Mouse (Mus musculus) spleen, adult 2 months (tissue): ENCODE results near the gene Parvb. TPM values are rescaled to one million over a fixed set of nuclear protein-coding genes. Genes with fewer than 3 reads are reported as not detected.

Experiments
- DNase-seq, 2 experiments: peaks; one replicate each; pipeline versions ENCODE4 v3.0.0 to v3.0.0-alpha.2; 2012 to 2021; ENCODE audit warnings: low spot score in 2 of 2, low read depth in 1 of 2
- H3K27ac ChIP-seq: fragments of 200-500 bp; 2 replicates; pipeline ENCODE4 v1.5.1; 2012; ENCODE audit warnings: low read length, inconsistent platforms; ENCODE audit not compliant: insufficient read depth
- H3K27me3 ChIP-seq: fragments of 200-500 bp; 2 replicates; pipeline ENCODE4 v1.6.1; 2012; ENCODE audit warnings: mild to moderate bottlenecking, moderate library complexity, low read length, inconsistent platforms; ENCODE audit not compliant: control insufficient read depth, insufficient read depth
- H3K36me3 ChIP-seq: fragments of 200-500 bp; 2 replicates; pipeline ENCODE4 v1.6.1; 2012; ENCODE audit warnings: mild to moderate bottlenecking, low read length, inconsistent platforms; ENCODE audit not compliant: control insufficient read depth, insufficient read depth
- H3K4me1 ChIP-seq: fragments of 200-500 bp; 2 replicates; pipeline ENCODE4 v1.6.1; 2011; ENCODE audit warnings: inconsistent platforms; ENCODE audit not compliant: control insufficient read depth, insufficient read depth, insufficient read length
- H3K4me3 ChIP-seq: fragments of 200-500 bp; 2 replicates; pipeline ENCODE4 v1.5.1; 2011; ENCODE audit warnings: mild to moderate bottlenecking, inconsistent platforms; ENCODE audit not compliant: insufficient read depth, insufficient read length; ENCODE audit errors: extremely low read depth
- CTCF ChIP-seq: fragments of 200-500 bp; IDR thresholded peaks from 2 replicates; pipeline ENCODE4 v1.5.1; 2011; ENCODE audit warnings: mild to moderate bottlenecking, inconsistent platforms; ENCODE audit not compliant: insufficient read depth, insufficient read length, insufficient replicate concordance; ENCODE audit errors: extremely low read depth
- POLR2A ChIP-seq: fragments of 200-500 bp; IDR thresholded peaks from 2 replicates; pipeline ENCODE4 v1.6.1; 2011; ENCODE audit warnings: low read depth, low read length, inconsistent platforms
- WGBS: fragments of 180-500 bp; shearing (Covaris S2); methylation state at CpG from one replicate; pipeline ENCODE4 v1.1.7; 2018; 5-methylcytosine and 5-hydroxymethylcytosine counted together
- polyA plus RNA-seq: library from polyadenylated mRNA; depleted of rRNA; stranded (reverse); fragments of >200 nt; gene quantifications from 2 replicates; pipeline ENCODE4 v1.2.3, GENCODE M21; 2012

Gene Parvb
- polyA plus RNA-seq, 1 experiment: 39.9 TPM

DNA sequence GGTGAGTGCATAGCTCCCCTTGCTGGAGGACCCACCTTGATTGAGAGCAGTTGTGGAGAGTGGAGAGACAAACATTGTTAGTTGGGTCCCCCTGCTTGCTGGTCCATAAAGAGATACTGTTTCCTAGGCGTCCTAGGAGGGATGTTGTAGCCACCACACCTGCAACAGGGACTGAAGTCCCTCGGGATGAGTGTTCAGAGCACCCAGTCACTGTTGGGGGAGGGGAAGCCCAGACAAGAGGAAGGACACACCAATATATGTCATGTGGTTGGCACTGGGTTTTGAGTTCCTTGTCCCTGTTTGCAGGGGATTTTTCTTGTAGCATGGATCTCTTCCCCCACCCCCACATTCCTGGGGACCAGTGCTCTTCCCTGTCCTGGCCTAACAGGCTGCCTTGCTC, 109.1 kb downstream of the Parvb start:
- Histone ChIP-seq H3K36me3 (peaks cover 30% of the 10 kb centered on the region), H3K4me3 (no peak overlapping the region), H3K27ac (no peak overlapping the region), H3K27me3 (no peaks in the 10 kb centered on the region), H3K4me1 (no peaks in the 10 kb centered on the region; the same call in 1 of the 2 replicates)
- no peak for TF ChIP-seq CTCF
- TF ChIP-seq POLR2A: no peak
- peak in 1 of 2 experiments; percentile 11 for DNase-seq
- WGBS: 26% methylated on average over 2 of the region's 2 CpGs

DNA sequence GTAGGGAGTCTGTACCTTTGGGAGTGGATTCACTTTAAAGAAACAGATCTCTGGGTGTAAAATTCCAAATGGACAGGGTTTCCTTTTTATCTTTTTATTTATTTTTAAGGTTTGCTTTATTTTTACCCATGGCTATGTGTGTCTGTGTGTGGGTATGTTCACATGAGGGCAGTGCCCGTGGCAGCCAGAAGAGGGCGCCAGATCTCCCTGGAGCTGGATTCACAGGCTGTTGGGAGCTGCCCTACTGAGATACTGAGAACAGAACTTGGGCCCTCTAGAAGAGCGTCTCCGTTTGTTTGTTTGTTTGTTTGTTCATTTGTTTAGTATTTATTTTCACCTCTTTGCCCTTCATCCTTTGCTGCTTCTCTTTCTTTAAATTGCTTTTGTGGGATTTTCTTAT, 116.9 kb downstream of the Parvb start:
- peaks cover 1% of the 10 kb centered on the region; the same call in 1 of the 2 replicates for H3K36me3 ChIP-seq
- DNase-seq: no peak
- no peak overlapping the region for H3K27ac ChIP-seq
- 94% methylated on average over 4 of the region's 4 CpGs for WGBS
- H3K4me3 ChIP-seq: no peak overlapping the region
- H3K27me3 ChIP-seq: no peaks in the 10 kb centered on the region
- TF ChIP-seq CTCF (peak; percentile 34; the same call in 1 of the 2 replicates), POLR2A (no peak)
- H3K4me1 ChIP-seq: peaks cover 3% of the 10 kb centered on the region; the same call in 1 of the 2 replicates

DNA sequence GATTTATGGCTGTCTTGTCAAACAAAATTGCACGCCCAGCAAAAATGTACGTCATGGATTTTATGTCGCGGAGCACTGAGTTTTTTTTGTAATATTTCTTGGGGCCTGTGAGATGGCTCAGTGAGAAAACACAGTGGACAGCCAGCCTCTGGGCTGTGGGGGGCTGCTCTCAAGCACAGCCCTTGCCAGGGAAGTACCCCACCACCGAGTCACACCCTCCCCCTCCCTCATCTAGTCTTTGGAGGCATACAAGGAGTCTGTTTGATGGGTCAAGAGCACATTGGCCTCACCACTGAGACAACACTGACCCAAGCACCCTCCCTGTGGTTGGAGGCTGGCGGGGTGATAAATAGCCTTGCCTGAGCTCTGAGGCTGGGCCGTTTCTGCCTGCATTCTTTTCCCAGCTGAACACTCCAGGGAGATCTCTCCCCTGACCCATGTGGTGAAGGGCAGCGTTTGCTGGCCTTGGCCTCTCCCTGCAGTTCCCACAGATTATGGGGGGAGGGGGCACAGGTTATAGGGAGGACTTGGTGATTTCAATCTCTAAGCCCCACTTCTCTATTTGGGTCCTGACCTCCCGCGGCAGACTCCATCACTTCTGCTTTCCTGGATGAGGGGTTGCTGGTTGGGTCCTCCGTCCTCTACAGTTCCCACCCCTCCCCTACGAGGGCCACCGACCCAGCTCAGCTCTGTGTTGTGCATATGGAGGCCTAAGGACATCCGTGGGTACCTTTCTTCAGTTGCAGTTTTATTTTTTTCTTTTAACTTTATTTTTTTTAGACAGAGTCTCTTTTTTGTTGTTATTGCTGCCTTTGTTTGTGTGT, 118.3 kb downstream of the Parvb start:
- Histone ChIP-seq H3K27ac (0 out of 2 replicates have a peak overlapping the region, but pooled peaks have one; percentile 3), H3K4me3 (no peak overlapping the region), H3K27me3 (no peaks in the 10 kb centered on the region), H3K36me3 (peaks cover 1% of the 10 kb centered on the region; the same call in 1 of the 2 replicates), H3K4me1 (peaks cover 3% of the 10 kb centered on the region; the same call in 1 of the 2 replicates)
- 48% methylated on average over 14 of the region's 14 CpGs for WGBS
- no peak for DNase-seq
- TF ChIP-seq CTCF: no peak
- no peak for TF ChIP-seq POLR2A

DNA sequence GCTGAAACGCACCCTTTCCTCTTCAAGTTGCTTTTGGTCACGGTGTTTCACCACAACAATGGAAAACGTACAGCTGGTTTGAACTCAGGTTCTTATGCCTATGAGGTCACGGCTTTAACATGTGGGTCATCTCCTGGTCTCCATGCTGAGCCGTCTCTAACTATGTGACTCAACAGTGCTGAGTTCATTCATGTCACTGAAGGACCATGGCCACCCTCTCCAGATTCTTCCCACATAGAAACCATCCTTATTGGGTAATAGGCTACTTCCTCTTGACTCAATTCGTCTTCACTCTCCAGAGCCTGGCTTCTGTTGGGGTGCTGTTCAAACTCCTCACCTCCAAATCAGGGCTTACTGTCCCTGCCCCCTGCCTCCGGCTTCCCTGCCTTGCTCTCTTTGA, 119.5 kb downstream of the Parvb start:
- peaks cover 1% of the 10 kb centered on the region; the same call in 1 of the 2 replicates for H3K36me3 ChIP-seq
- no peak overlapping the region for H3K27ac ChIP-seq
- WGBS: 45% methylated on average over 7 of the region's 7 CpGs
- H3K4me3 ChIP-seq: no peak overlapping the region
- H3K4me1 ChIP-seq: peaks cover 3% of the 10 kb centered on the region; the same call in 1 of the 2 replicates
- no peak for DNase-seq
- TF ChIP-seq CTCF (no peak), POLR2A (no peak)
- no peaks in the 10 kb centered on the region for H3K27me3 ChIP-seq

DNA sequence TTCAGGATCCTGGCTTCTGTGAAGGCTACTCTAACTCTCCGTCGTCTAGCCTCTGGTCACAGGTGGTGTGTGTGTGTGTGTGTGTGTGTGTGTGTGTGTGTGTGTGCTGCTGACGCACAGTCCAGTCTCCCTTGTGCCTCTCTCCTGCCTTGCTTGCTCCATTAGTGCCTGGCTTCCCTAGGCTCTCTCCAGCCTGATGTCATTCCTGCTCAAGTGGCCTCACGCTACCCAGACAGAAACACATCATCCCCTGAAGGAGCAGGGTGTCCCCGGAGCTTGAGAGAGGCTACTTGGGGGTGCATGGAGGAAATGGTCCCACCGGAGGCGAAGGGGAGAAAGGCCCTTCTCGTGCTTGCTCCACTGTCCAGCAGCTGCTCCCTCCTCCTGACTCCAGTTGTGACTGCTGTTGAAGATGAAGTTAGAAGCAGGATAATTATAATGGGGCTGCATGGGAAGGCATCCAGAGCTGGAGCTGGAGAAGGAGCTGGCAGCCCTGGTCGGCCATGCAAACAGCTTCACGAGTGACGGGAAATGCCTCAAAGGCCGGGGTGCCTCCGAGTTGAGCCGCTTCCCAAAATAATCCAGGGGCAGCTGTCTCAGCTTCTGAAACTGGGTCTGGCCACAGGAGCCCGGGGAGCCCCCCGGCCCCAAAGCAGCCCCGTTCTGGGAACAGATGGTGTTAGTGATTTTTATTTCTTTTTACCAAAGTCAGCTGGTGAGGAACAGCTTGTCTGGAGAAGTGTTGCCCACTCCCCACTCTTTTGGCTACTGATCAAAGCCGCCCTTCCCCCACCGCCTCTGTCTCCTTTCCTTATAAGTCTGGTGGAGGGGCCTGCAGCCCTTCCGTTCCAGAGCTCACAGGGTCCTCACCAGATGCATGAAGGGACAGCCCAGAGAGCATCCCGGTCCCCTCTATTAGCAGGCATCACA, 120.3 kb downstream of the Parvb start:
- H3K36me3 ChIP-seq: peaks cover under 1% of the 10 kb centered on the region; the same call in 1 of the 2 replicates
- no peak overlapping the region for H3K27ac ChIP-seq
- WGBS: 88% methylated on average over 21 of the region's 21 CpGs
- no peak overlapping the region for H3K4me3 ChIP-seq
- peaks cover 3% of the 10 kb centered on the region; the same call in 1 of the 2 replicates for H3K4me1 ChIP-seq
- TF ChIP-seq CTCF (no peak), POLR2A (no peak)
- no peak for DNase-seq
- H3K27me3 ChIP-seq: no peaks in the 10 kb centered on the region

DNA sequence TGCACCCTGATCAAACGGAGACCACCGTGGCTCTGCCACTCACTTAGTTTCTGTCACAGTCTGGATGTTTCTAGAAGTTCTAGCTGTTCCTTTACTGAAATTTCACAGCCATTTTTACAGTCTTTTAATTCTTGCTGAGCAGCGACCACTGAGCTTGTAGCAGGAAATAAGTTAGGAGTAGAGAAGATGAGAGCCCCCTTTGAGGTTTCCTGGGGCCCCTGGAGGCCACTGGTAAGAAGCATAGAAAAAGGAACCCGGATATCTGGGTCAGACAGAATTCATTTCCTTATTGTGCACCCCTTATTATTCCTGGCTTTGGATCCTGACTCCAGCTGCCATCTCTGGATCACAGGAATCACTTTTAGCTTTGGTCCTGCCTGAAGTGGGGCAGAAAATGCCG, 123.2 kb downstream of the Parvb start:
- 9% methylated on average over 5 of the region's 5 CpGs for WGBS
- Histone ChIP-seq H3K4me3 (no peak overlapping the region), H3K27ac (no peak overlapping the region), H3K36me3 (no peaks in the 10 kb centered on the region), H3K4me1 (peaks cover 2% of the 10 kb centered on the region; the same call in 1 of the 2 replicates), H3K27me3 (no peaks in the 10 kb centered on the region)
- TF ChIP-seq POLR2A (no peak), CTCF (no peak)
- DNase-seq: no peak
